Mouse (Mus musculus) ES-E14 (cell line): Measurements from ENCODE around the gene Slc29a2. TPM values are rescaled to one million over a fixed set of nuclear protein-coding genes. Genes with fewer than 3 reads are reported as not detected.

ENCODE experiments used
- DNase-seq: peaks from one replicate; pipeline ENCODE4 v3.0.0-alpha.2; 2013; ENCODE audit warnings: low read depth, low spot score
- H3K27ac ChIP-seq: 2 replicates; pipeline ENCODE4 v1.5.1; 2012; ENCODE audit warnings: low read depth, mild to moderate bottlenecking, low read length, moderate library complexity, mixed read lengths; ENCODE audit not compliant: poor library complexity, insufficient read depth, severe bottlenecking
- H3K36me3 ChIP-seq: 2 replicates; pipeline ENCODE4 v1.6.1; 2012; ENCODE audit warnings: mild to moderate bottlenecking, low read length, moderate library complexity, mixed read lengths; ENCODE audit not compliant: control insufficient read depth, poor library complexity, insufficient read depth, severe bottlenecking
- H3K4me1 ChIP-seq, 2 experiments: fragments of 150-350 bp in 1 of 2; sonication (generic) in 1 of 2; 2 replicates each; pipeline ENCODE4 v1.6.1; 2012; ENCODE audit warnings: low read length in 2 of 2, mild to moderate bottlenecking in 1 of 2, mixed read lengths in 1 of 2; ENCODE audit not compliant: control insufficient read depth in 2 of 2, insufficient read depth in 2 of 2, poor library complexity in 1 of 2
- H3K4me3 ChIP-seq, 2 experiments: fragments of 150-350 bp in 1 of 2; sonication (generic) in 1 of 2; 2 replicates each; pipeline ENCODE4 v1.5.1; 2012; ENCODE audit warnings: low read length in 2 of 2, low read depth in 1 of 2, mild to moderate bottlenecking in 1 of 2, mixed read lengths in 1 of 2; ENCODE audit not compliant: insufficient read depth in 1 of 2, poor library complexity in 1 of 2, severe bottlenecking in 1 of 2
- H3K9ac ChIP-seq: 2 replicates; pipeline ENCODE4 v1.6.1; 2012; ENCODE audit warnings: low read depth, mild to moderate bottlenecking, low read length, mixed read lengths; ENCODE audit not compliant: poor library complexity, insufficient read depth, severe bottlenecking
- H3K9me3 ChIP-seq: fragments of 150-350 bp; sonication (generic); 2 replicates; pipeline ENCODE4 v1.6.1; 2012; ENCODE audit warnings: low read depth, mild to moderate bottlenecking, low read length; ENCODE audit not compliant: control insufficient read depth, insufficient read depth
- CHD2 ChIP-seq: IDR thresholded peaks from 2 replicates; pipeline ENCODE4 v1.6.1; 2014; ENCODE audit warnings: mild to moderate bottlenecking, low read depth, low read length, inconsistent platforms
- HCFC1 ChIP-seq: IDR thresholded peaks from 2 replicates; pipeline ENCODE4 v1.6.1; 2012; ENCODE audit warnings: low read length, inconsistent platforms, borderline replicate concordance; ENCODE audit not compliant: insufficient read depth
- MAFK ChIP-seq: IDR thresholded peaks from 2 replicates; pipeline ENCODE4 v1.6.1; 2014; ENCODE audit warnings: mild to moderate bottlenecking, low read depth, low read length, inconsistent platforms; ENCODE audit not compliant: insufficient read depth
- ZC3H11A ChIP-seq: IDR thresholded peaks from 2 replicates; pipeline ENCODE4 v1.6.1; 2012; ENCODE audit warnings: low read depth, mild to moderate bottlenecking, inconsistent platforms, low read length, borderline replicate concordance
- ZNF384 ChIP-seq: IDR thresholded peaks from 2 replicates; pipeline ENCODE4 v1.6.1; 2012; ENCODE audit warnings: low read depth, low read length, inconsistent platforms
- in situ Hi-C, 2 experiments: fragments of 600-800 bp; cut with MboI; formaldehyde crosslinking; loops; one replicate each; pipeline ENCODE4 v1.15.1; 2025; ENCODE audit warnings: low sequenced_read_pairs in 2 of 2, inconsistent platforms in 1 of 2; ENCODE audit not compliant: unreplicated experiment in 2 of 2
- total RNA-seq: library from RNA; depleted of rRNA; stranded (reverse); fragments of 300-350 nt; gene quantifications from 2 replicates; pipeline ENCODE4 v1.2.3, GENCODE M21; 2012

Gene Slc29a2
- total RNA-seq, 1 experiment: 21.0 TPM

DNA sequence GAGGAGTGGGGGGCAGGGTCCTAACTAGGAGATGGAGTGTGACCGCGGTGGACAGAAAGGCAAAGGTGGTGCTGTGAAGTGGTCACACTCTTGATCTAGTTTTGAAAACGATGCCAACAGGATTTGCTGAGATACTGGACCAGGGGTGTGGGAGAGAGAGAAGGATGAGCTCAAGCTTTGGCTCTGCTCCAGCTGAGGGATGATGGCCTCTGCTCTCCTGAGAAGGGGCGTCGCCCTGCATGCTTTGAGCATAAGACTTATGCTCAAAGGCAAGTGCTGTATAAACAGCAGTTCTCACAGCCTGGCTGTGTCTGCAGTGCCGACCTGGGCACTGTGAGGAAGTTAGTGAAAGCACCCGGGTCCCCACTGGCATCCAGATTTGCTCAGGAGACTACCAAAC, 41.4 kb downstream of the Slc29a2 start:
- no peak for TF ChIP-seq ZNF384
- TF ChIP-seq HCFC1: no peak
- no peak for TF ChIP-seq ZC3H11A
- TF ChIP-seq CHD2: no peak
- TF ChIP-seq MAFK: no peak
- no peak overlapping the region for H3K27ac ChIP-seq
- in situ Hi-C loops: no loop called here
- DNase-seq: no peak
- H3K4me3 ChIP-seq: no peak overlapping the region
- H3K4me1 ChIP-seq: peaks cover 7 to 37% of the 10 kb centered on the region in 2 experiments; a peak in 3 of 4 replicates
- no peak overlapping the region for H3K9ac ChIP-seq
- H3K9me3 ChIP-seq: no peaks in the 10 kb centered on the region
- H3K36me3 ChIP-seq: no peaks in the 10 kb centered on the region

GRCm38 (mm10) chr19:5067040-5067799, 43.6 kb downstream of the Slc29a2 start:
- DNase-seq: no peak
- in situ Hi-C loops: no loop called here
- Histone ChIP-seq H3K4me1 (peaks cover 0 to 27% of the 10 kb centered on the region in 2 experiments; a peak in 2 of 4 replicates), H3K36me3 (no peaks in the 10 kb centered on the region), H3K9me3 (no peaks in the 10 kb centered on the region), H3K27ac (no peak overlapping the region), H3K4me3 (peak overlapping the region in 1 of 2 experiments; percentile 18; a peak in 2 of 4 replicates), H3K9ac (no peak overlapping the region)
- TF ChIP-seq ZNF384: no peak

- Histone ChIP-seq H3K9me3 (no peaks in the 10 kb centered on the region), H3K27ac (no peak within 1 kb of the TSS), H3K4me1 (peaks cover 4 to 25% of the 10 kb centered on the region in 2 experiments; a peak in 3 of 4 replicates), H3K4me3 (peak within 1 kb of the TSS; percentile 60 to 61), H3K9ac (peak within 1 kb of the TSS; percentile 38), H3K36me3 (no peaks in the 10 kb centered on the region)
- no peak for TF ChIP-seq ZC3H11A
- TF ChIP-seq HCFC1: no peak
- TF ChIP-seq ZNF384: no peak
- TF ChIP-seq CHD2: no peak
- TF ChIP-seq MAFK: no peak
- in situ Hi-C loops: no loop called here
- no peak for DNase-seq
Measured at GRCm38 (mm10) chr19:5067867-5068569, 44.4 kb downstream of the Slc29a2 start, which contains the start of gene Cd248. TSS of gene Cd248 (plus strand) at chr19:5068078.

DNA sequence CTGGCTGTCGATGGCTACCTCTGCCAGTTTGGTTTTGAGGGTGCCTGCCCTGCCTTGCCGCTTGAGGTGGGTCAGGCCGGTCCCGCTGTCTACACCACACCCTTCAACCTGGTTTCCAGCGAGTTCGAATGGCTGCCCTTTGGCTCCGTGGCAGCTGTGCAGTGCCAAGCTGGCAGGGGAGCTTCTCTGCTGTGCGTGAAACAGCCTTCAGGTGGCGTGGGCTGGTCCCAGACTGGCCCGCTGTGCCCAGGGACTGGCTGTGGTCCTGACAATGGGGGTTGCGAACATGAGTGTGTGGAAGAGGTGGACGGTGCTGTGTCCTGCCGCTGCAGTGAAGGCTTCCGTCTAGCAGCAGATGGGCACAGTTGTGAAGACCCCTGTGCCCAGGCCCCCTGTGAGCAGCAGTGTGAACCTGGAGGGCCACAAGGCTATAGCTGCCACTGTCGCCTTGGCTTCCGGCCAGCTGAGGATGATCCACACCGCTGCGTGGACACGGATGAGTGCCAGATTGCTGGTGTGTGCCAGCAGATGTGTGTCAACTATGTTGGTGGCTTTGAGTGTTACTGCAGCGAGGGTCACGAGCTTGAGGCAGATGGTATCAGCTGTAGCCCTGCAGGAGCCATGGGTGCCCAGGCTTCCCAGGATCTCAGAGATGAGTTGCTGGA, 45.0 kb downstream of the Slc29a2 start:
- peaks cover 7 to 25% of the 10 kb centered on the region in 2 experiments; a peak in 3 of 4 replicates for H3K4me1 ChIP-seq
- H3K36me3 ChIP-seq: no peaks in the 10 kb centered on the region
- in situ Hi-C loops: no loop called here
- H3K9me3 ChIP-seq: no peaks in the 10 kb centered on the region
- peak overlapping the region; percentile 38; the same call in 1 of the 2 replicates for H3K9ac ChIP-seq
- H3K27ac ChIP-seq: no peak overlapping the region
- peak overlapping the region; percentile 60 to 61; a peak in 3 of 4 replicates for H3K4me3 ChIP-seq
- no peak for DNase-seq
- TF ChIP-seq ZNF384 (no peak), CHD2 (no peak), ZC3H11A (no peak), HCFC1 (no peak), MAFK (no peak)
